Mouse (Mus musculus): Measurements from ENCODE around the gene Nap1l1. TPM values are rescaled to one million over a fixed set of nuclear protein-coding genes. Genes with fewer than 3 reads are reported as not detected.

Gene Nap1l1
- polyA plus RNA-seq, 1 experiment from 2014 or later, result 239 TPM

DNA sequence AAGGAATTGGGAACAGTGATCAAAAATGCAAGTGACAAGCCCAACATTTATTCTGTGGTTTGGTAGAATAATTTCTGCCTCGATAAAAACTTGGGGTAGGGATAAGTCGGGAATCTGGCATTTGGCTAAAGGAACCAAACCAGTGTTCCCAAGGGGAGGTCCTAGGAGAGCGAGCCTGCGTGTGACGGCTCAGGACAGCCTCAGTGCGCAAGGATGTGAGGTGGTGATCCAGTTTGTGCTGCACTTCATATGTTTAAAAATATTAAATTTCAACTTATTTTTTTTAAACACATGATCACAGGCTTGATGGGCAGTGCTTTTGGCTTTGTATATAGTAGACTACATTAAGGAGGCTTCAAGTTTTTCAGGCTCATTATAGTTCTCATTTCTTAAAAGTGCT is 26.9 kb downstream of the Nap1l1 start:
- H3K36me3 ChIP-seq (ENCODE audit: control insufficient read depth, insufficient read depth, low read length), result peaks cover 24% of the 10 kb centered on the region
- no peak overlapping the region for H3K27ac ChIP-seq (ENCODE audit: low read length)
- WGBS, result 70% methylated on average over 6 of the region's 6 CpGs
- ATAC-seq (ENCODE audit: low read depth), result no peak
- H3K9ac ChIP-seq (ENCODE audit: low read length), result no peak overlapping the region
- H3K9me3 ChIP-seq (ENCODE audit: control insufficient read depth, low read length), result no peaks in the 10 kb centered on the region
- H3K4me2 ChIP-seq (ENCODE audit: low read depth, low read length), result no peak overlapping the region
- peaks cover 8% of the 10 kb centered on the region for H3K4me1 ChIP-seq (replicated peaks; ENCODE audit: control insufficient read depth, insufficient read depth, low read length)
- no peaks in the 10 kb centered on the region for H3K27me3 ChIP-seq (ENCODE audit: control insufficient read depth, insufficient read depth, low read depth, low read length)
- no peak overlapping the region for H3K4me3 ChIP-seq (ENCODE audit: low read length)

DNA sequence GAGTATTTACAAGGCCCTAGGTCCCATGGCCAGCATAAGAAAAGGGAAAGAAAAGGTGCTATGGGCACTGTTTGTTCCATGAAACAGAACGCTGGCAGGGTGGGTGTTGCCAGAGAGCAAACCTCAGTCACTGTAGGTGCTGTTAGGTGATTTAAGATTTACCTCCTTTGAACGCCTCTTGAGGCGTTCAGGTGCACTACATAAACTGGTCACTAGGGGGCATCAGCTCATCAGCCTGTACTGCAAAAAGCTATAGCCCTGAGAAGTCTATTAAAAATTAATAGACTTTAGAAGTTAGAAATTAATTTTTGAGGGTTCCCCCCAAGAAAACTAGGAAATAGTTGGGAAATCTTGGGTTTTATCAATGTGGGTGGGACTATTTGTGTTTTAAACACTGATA is 30.0 kb downstream of the Nap1l1 start:
- no peak for ATAC-seq (ENCODE audit: low read depth)
- Histone ChIP-seq H3K9me3 (ENCODE audit: control insufficient read depth, low read length) (no peaks in the 10 kb centered on the region), H3K36me3 (ENCODE audit: control insufficient read depth, insufficient read depth, low read length) (peaks cover 5% of the 10 kb centered on the region; the same call in 1 of the 2 replicates), H3K4me3 (ENCODE audit: low read length) (no peak overlapping the region), H3K4me1 (replicated peaks; ENCODE audit: control insufficient read depth, insufficient read depth, low read length) (peaks cover 16% of the 10 kb centered on the region), H3K27ac (ENCODE audit: low read length) (no peak overlapping the region), H3K27me3 (ENCODE audit: control insufficient read depth, insufficient read depth, low read depth, low read length) (no peaks in the 10 kb centered on the region), H3K9ac (ENCODE audit: low read length) (no peak overlapping the region), H3K4me2 (ENCODE audit: low read depth, low read length) (no peak overlapping the region)
- WGBS, result 1% methylated on average over 3 of the region's 3 CpGs

- H3K4me3 ChIP-seq (ENCODE audit: low read length), result no peak overlapping the region
- H3K27me3 ChIP-seq (ENCODE audit: control insufficient read depth, insufficient read depth, low read depth, low read length), result no peaks in the 10 kb centered on the region
- 22% methylated on average over 10 of the region's 10 CpGs for WGBS
- no peaks in the 10 kb centered on the region for H3K9me3 ChIP-seq (ENCODE audit: control insufficient read depth, low read length)
- H3K4me2 ChIP-seq (ENCODE audit: low read depth, low read length), result no peak overlapping the region
- H3K36me3 ChIP-seq (ENCODE audit: control insufficient read depth, insufficient read depth, low read length), result peaks cover 4% of the 10 kb centered on the region
- no peak overlapping the region for H3K27ac ChIP-seq (ENCODE audit: low read length)
- H3K4me1 ChIP-seq (replicated peaks; ENCODE audit: control insufficient read depth, insufficient read depth, low read length), result peaks cover 16% of the 10 kb centered on the region
- H3K9ac ChIP-seq (ENCODE audit: low read length), result peak overlapping the region; percentile 32; the same call in 1 of the 2 replicates
- no peak for ATAC-seq (ENCODE audit: low read depth)
Measured at GRCm38 (mm10) chr10:111503716-111504115, 30.7 kb downstream of the Nap1l1 start.

GRCm38 (mm10) chr10:111504606-111505005 is 31.6 kb downstream of the Nap1l1 start:
- ATAC-seq (ENCODE audit: low read depth), result no peak

DNA sequence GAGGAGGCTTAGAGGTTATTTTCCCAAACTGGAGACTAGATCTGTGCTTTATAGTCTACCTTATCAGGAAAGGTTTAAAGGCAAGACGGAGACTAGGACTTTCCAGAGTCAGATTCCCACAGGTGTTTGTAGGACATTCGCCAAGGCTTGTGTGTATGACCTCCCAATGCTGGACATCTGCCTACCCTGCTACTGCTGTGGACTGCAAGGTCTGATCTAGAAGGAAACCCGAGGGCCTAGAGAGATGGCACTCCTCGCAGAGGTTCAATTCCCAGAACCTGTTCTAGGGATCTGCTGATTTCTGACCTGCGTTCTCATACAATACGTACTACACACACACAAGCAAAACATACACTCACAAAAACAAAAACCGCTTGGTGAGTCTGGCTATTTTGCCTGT is 32.4 kb downstream of the Nap1l1 start:
- no peaks in the 10 kb centered on the region for H3K27me3 ChIP-seq (ENCODE audit: control insufficient read depth, insufficient read depth, low read depth, low read length)
- 55% methylated on average over 7 of the region's 7 CpGs for WGBS
- peak overlapping the region; percentile 98; the same call in 1 of the 2 replicates for H3K27ac ChIP-seq (ENCODE audit: low read length)
- H3K9ac ChIP-seq (ENCODE audit: low read length), result peak overlapping the region; percentile 78
- peaks cover 6% of the 10 kb centered on the region for H3K36me3 ChIP-seq (ENCODE audit: control insufficient read depth, insufficient read depth, low read length)
- ATAC-seq (ENCODE audit: low read depth), result no peak
- H3K9me3 ChIP-seq (ENCODE audit: control insufficient read depth, low read length), result no peaks in the 10 kb centered on the region
- peak overlapping the region; percentile 90 for H3K4me3 ChIP-seq (ENCODE audit: low read length)
- peaks cover 24% of the 10 kb centered on the region for H3K4me1 ChIP-seq (replicated peaks; ENCODE audit: control insufficient read depth, insufficient read depth, low read length)
- H3K4me2 ChIP-seq (ENCODE audit: low read depth, low read length), result peak overlapping the region; percentile 89

More at GRCm38 (mm10) chr10:111504606-111505005, 31.6 kb downstream of the Nap1l1 start:
- H3K4me2 ChIP-seq (ENCODE audit: low read depth, low read length), result no peak overlapping the region
- H3K27me3 ChIP-seq (ENCODE audit: control insufficient read depth, insufficient read depth, low read depth, low read length), result no peaks in the 10 kb centered on the region
- 51% methylated on average over 1 of the region's 1 CpGs for WGBS
- no peaks in the 10 kb centered on the region for H3K9me3 ChIP-seq (ENCODE audit: control insufficient read depth, low read length)
- H3K4me1 ChIP-seq (replicated peaks; ENCODE audit: control insufficient read depth, insufficient read depth, low read length), result peaks cover 17% of the 10 kb centered on the region
- H3K9ac ChIP-seq (ENCODE audit: low read length), result no peak overlapping the region
- no peak overlapping the region for H3K4me3 ChIP-seq (ENCODE audit: low read length)
- H3K36me3 ChIP-seq (ENCODE audit: control insufficient read depth, insufficient read depth, low read length), result peaks cover 6% of the 10 kb centered on the region
- H3K27ac ChIP-seq (ENCODE audit: low read length), result no peak overlapping the region; the same call in 1 of the 2 replicates

GRCm38 (mm10) chr10:111506101-111506925 is 33.3 kb downstream of the Nap1l1 start, which contains the start of gene Phlda1:
Phlda1 (plus strand) TSS chr10:111506286.
- Histone ChIP-seq H3K4me2 (ENCODE audit: low read depth, low read length) (peak within 1 kb of the TSS; percentile 89), H3K4me1 (replicated peaks; ENCODE audit: control insufficient read depth, insufficient read depth, low read length) (peaks cover 28% of the 10 kb centered on the region)
- 0% methylated on average over 71 of the region's 94 CpGs for WGBS

DNA sequence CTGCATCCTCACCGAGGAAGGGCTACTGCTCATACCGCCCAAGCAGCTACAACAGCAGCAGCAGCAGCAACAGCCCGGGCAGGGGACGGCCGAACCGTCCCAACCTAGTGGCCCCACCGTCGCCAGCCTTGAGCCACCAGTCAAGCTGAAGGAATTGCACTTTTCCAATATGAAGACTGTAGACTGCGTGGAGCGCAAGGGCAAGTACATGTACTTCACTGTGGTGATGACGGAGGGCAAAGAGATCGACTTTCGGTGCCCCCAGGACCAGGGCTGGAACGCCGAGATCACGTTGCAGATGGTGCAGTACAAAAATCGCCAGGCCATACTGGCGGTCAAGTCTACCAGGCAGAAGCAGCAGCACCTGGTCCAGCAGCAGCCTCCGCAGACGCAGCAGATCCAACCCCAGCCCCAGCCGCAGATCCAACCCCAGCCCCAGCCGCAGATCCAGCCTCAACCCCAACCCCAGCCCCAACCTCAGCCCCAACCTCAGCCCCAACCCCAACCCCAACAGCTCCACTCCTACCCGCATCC is 34.0 kb downstream of the Nap1l1 start:
- 0% methylated on average over 21 of the region's 23 CpGs for WGBS
- H3K9me3 ChIP-seq (ENCODE audit: control insufficient read depth, low read length), result no peaks in the 10 kb centered on the region

More at GRCm38 (mm10) chr10:111506101-111506925, 33.3 kb downstream of the Nap1l1 start, which contains the start of gene Phlda1:
- peak; percentile 95 for ATAC-seq (ENCODE audit: low read depth)
- Histone ChIP-seq H3K9ac (ENCODE audit: low read length) (peak within 1 kb of the TSS; percentile 96), H3K36me3 (ENCODE audit: control insufficient read depth, insufficient read depth, low read length) (peaks cover 6% of the 10 kb centered on the region), H3K9me3 (ENCODE audit: control insufficient read depth, low read length) (no peaks in the 10 kb centered on the region), H3K27ac (ENCODE audit: low read length) (peak within 1 kb of the TSS; percentile 98), H3K4me3 (ENCODE audit: low read length) (peak within 1 kb of the TSS; percentile 90), H3K27me3 (ENCODE audit: control insufficient read depth, insufficient read depth, low read depth, low read length) (no peaks in the 10 kb centered on the region)

GRCm38 (mm10) chr10:111507460-111508211 is 34.6 kb downstream of the Nap1l1 start:
- H3K27me3 ChIP-seq (ENCODE audit: control insufficient read depth, insufficient read depth, low read depth, low read length), result no peaks in the 10 kb centered on the region
- H3K27ac ChIP-seq (ENCODE audit: low read length), result peak overlapping the region; percentile 98
- peak overlapping the region; percentile 96 for H3K9ac ChIP-seq (ENCODE audit: low read length)
- under 1% methylated on average over 36 of the region's 38 CpGs for WGBS
- peak overlapping the region; percentile 90 for H3K4me3 ChIP-seq (ENCODE audit: low read length)
- no peaks in the 10 kb centered on the region for H3K9me3 ChIP-seq (ENCODE audit: control insufficient read depth, low read length)
- 0 out of 2 replicates have a peak, but pooled peaks have one; percentile 2 for ATAC-seq (ENCODE audit: low read depth)
- H3K4me1 ChIP-seq (replicated peaks; ENCODE audit: control insufficient read depth, insufficient read depth, low read length), result peaks cover 40% of the 10 kb centered on the region
- peaks cover 6% of the 10 kb centered on the region for H3K36me3 ChIP-seq (ENCODE audit: control insufficient read depth, insufficient read depth, low read length)
- H3K4me2 ChIP-seq (ENCODE audit: low read depth, low read length), result peak overlapping the region; percentile 89

More for the DNA sequence above, 34.0 kb downstream of the Nap1l1 start:
- peak; percentile 18 for ATAC-seq (ENCODE audit: low read depth)
- peak overlapping the region; percentile 89 for H3K4me2 ChIP-seq (ENCODE audit: low read depth, low read length)
- H3K4me1 ChIP-seq (replicated peaks; ENCODE audit: control insufficient read depth, insufficient read depth, low read length), result peaks cover 34% of the 10 kb centered on the region
- peak overlapping the region; percentile 98 for H3K27ac ChIP-seq (ENCODE audit: low read length)
- H3K9ac ChIP-seq (ENCODE audit: low read length), result peak overlapping the region; percentile 96
- peak overlapping the region; percentile 90 for H3K4me3 ChIP-seq (ENCODE audit: low read length)
- H3K27me3 ChIP-seq (ENCODE audit: control insufficient read depth, insufficient read depth, low read depth, low read length), result no peaks in the 10 kb centered on the region
- peaks cover 6% of the 10 kb centered on the region for H3K36me3 ChIP-seq (ENCODE audit: control insufficient read depth, insufficient read depth, low read length)

Measured in lung, embryonic 16.5 days (tissue).